Mouse (Mus musculus): ENCODE results near the gene Snx33.

The Snx33 gene

GRCm38 (mm10) chr9:56891517-56892011 lies 36.6 kb downstream of the Snx33 start:
- in situ Hi-C loops (cut with MseI, MboI): loop anchor here in 1 of 2 experiments (5.0 kb wide), 1 partner anchor 41 kb away; no protein-coding TSS in a partner anchor

- in situ Hi-C loops (cut with MseI, MboI): loop anchor here in 1 of 2 experiments (5.0 kb wide), 1 partner anchor 42 kb away; no protein-coding TSS in a partner anchor
Measured at GRCm38 (mm10) chr9:56890522-56891250, 37.5 kb downstream of the Snx33 start.

GRCm38 (mm10) chr9:56889817-56890216 lies 38.4 kb downstream of the Snx33 start:
- in situ Hi-C loops (cut with MseI, MboI): loop anchor here in 1 of 2 experiments (5.0 kb wide), 1 partner anchor 42 kb away; no protein-coding TSS in a partner anchor

- in situ Hi-C loops (cut with MseI, MboI): no loop called here
Measured at GRCm38 (mm10) chr9:56887581-56887980, 40.6 kb downstream of the Snx33 start.

- in situ Hi-C loops (cut with MseI, MboI): no loop called here
Measured at GRCm38 (mm10) chr9:56886601-56887000, 41.6 kb downstream of the Snx33 start.

- in situ Hi-C loops (cut with MseI, MboI): no loop called here
Measured at GRCm38 (mm10) chr9:56886113-56886512, 42.1 kb downstream of the Snx33 start.

GRCm38 (mm10) chr9:56884328-56884727 lies 43.8 kb downstream of the Snx33 start:
- in situ Hi-C loops (cut with MseI, MboI): no loop called here

- in situ Hi-C loops (cut with MseI, MboI): no loop called here
Measured at GRCm38 (mm10) chr9:56883470-56883869, 44.7 kb downstream of the Snx33 start.

GRCm38 (mm10) chr9:56882818-56883217 lies 45.4 kb downstream of the Snx33 start:
- in situ Hi-C loops (cut with MseI, MboI): no loop called here

- in situ Hi-C loops (cut with MseI, MboI): no loop called here
Measured at GRCm38 (mm10) chr9:56882283-56882682, 45.9 kb downstream of the Snx33 start.

- in situ Hi-C loops (cut with MseI, MboI): no loop called here
Measured at GRCm38 (mm10) chr9:56881539-56882082, 46.6 kb downstream of the Snx33 start.

- in situ Hi-C loops (cut with MseI, MboI): no loop called here
Measured at GRCm38 (mm10) chr9:56880790-56881189, 47.4 kb downstream of the Snx33 start.

GRCm38 (mm10) chr9:56877284-56877683 lies 50.9 kb downstream of the Snx33 start:
- in situ Hi-C loops (cut with MseI, MboI): no loop called here

GRCm38 (mm10) chr9:56876784-56877183 lies 51.4 kb downstream of the Snx33 start:
- in situ Hi-C loops (cut with MseI, MboI): no loop called here

GRCm38 (mm10) chr9:56873097-56873496 lies 55.1 kb downstream of the Snx33 start:
- in situ Hi-C loops (cut with MseI, MboI): no loop called here

- in situ Hi-C loops (cut with MseI, MboI): no loop called here
Measured at GRCm38 (mm10) chr9:56872105-56872903, 55.9 kb downstream of the Snx33 start.

- in situ Hi-C loops (cut with MseI, MboI): no loop called here
Measured at GRCm38 (mm10) chr9:56871191-56871590, 57.0 kb downstream of the Snx33 start.

GRCm38 (mm10) chr9:56870778-56871177 lies 57.4 kb downstream of the Snx33 start:
- in situ Hi-C loops (cut with MseI, MboI): no loop called here

GRCm38 (mm10) chr9:56869552-56869951 lies 58.6 kb downstream of the Snx33 start:
- in situ Hi-C loops (cut with MseI, MboI): no loop called here

GRCm38 (mm10) chr9:56868292-56868691 lies 59.9 kb downstream of the Snx33 start:
- in situ Hi-C loops (cut with MseI, MboI): no loop called here
